Mouse (Mus musculus): ENCODE data around the gene Mgat5b. TPM values are rescaled to one million over a fixed set of nuclear protein-coding genes. Genes with fewer than 3 reads are reported as not detected.

Mgat5b gene
- total and polyA plus RNA-seq, 2 experiments from 2014 or later = 25.0 to 133 TPM

GRCm38 (mm10) chr11:116881440-116881839, 37.2 kb upstream of the Mgat5b start:
- no peaks in the 10 kb centered on the region for H3K27me3 ChIP-seq (ENCODE audit: insufficient read depth, low read length)
- no peak overlapping the region for H3K9ac ChIP-seq (replicated peaks; ENCODE audit: low read length)
- 58% methylated on average over 5 of the region's 5 CpGs for WGBS
- H3K4me3 ChIP-seq (ENCODE audit: low read length) = no peak overlapping the region
- 0 out of 2 replicates have a peak, but pooled peaks cover 4% of the 10 kb centered on the region for H3K4me1 ChIP-seq (ENCODE audit: insufficient read depth, low read length)
- no peak for TF ChIP-seq CTCF (IDR thresholded peaks at IDR 0.05; ENCODE audit: low read depth)
- no peak overlapping the region for H3K4me2 ChIP-seq (ENCODE audit: low read depth, low read length)
- H3K36me3 ChIP-seq (ENCODE audit: insufficient read depth, low read length) = no peaks in the 10 kb centered on the region
- ATAC-seq (no peak), DNase-seq (ENCODE audit: low spot score) (no peak)
- H3K9me3 ChIP-seq (ENCODE audit: low read length) = no peaks in the 10 kb centered on the region
- no peak overlapping the region for H3K27ac ChIP-seq

- Histone ChIP-seq H3K4me3 (ENCODE audit: low read length) (no peak overlapping the region), H3K36me3 (ENCODE audit: insufficient read depth, low read length) (no peaks in the 10 kb centered on the region), H3K27ac (no peak overlapping the region), H3K9me3 (ENCODE audit: low read length) (no peaks in the 10 kb centered on the region), H3K9ac (replicated peaks; ENCODE audit: low read length) (no peak overlapping the region), H3K4me2 (ENCODE audit: low read depth, low read length) (no peak overlapping the region), H3K4me1 (ENCODE audit: insufficient read depth, low read length) (0 out of 2 replicates have a peak, but pooled peaks cover 4% of the 10 kb centered on the region), H3K27me3 (ENCODE audit: insufficient read depth, low read length) (no peaks in the 10 kb centered on the region)
- ATAC-seq (no peak), DNase-seq (ENCODE audit: low spot score) (no peak)
- no peak for TF ChIP-seq CTCF (IDR thresholded peaks at IDR 0.05; ENCODE audit: low read depth)
- 75% methylated on average over 10 of the region's 10 CpGs for WGBS
These were observed 36.2 kb upstream of the Mgat5b start for GRCm38 (mm10) chr11:116882446-116882845.

DNA sequence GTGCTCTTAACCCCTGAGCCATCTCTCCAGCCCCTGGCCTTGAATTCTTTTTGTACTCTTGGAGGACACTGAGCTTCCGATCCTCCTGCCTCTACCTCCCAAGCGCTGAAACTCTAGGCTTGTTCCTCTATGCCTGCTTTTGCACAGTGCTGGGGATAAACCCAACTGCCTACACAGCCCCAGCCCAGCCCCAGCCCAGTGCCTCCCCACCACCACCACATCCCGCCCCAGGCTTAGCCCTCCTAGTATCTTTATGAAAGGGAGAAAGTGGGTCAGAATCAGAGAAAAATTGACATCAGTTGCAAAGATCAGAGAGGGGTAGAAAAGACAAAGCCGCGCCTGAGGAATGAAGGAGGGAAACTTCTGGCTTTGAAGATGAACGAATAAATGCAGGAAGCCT, 34.6 kb upstream of the Mgat5b start:
- no peak overlapping the region for H3K4me3 ChIP-seq (ENCODE audit: low read length)
- no peaks in the 10 kb centered on the region for H3K36me3 ChIP-seq (ENCODE audit: insufficient read depth, low read length)
- H3K27me3 ChIP-seq (ENCODE audit: insufficient read depth, low read length) = no peaks in the 10 kb centered on the region
- H3K9ac ChIP-seq (replicated peaks; ENCODE audit: low read length) = no peak overlapping the region
- WGBS = 86% methylated on average over 6 of the region's 6 CpGs
- no peak for ATAC-seq
- H3K4me1 ChIP-seq (ENCODE audit: insufficient read depth, low read length) = 0 out of 2 replicates have a peak, but pooled peaks cover 4% of the 10 kb centered on the region
- H3K27ac ChIP-seq = no peak overlapping the region
- DNase-seq (ENCODE audit: low spot score) = no peak
- no peak for TF ChIP-seq CTCF (IDR thresholded peaks at IDR 0.05; ENCODE audit: low read depth)
- no peak overlapping the region for H3K4me2 ChIP-seq (ENCODE audit: low read depth, low read length)
- no peaks in the 10 kb centered on the region for H3K9me3 ChIP-seq (ENCODE audit: low read length)

DNA sequence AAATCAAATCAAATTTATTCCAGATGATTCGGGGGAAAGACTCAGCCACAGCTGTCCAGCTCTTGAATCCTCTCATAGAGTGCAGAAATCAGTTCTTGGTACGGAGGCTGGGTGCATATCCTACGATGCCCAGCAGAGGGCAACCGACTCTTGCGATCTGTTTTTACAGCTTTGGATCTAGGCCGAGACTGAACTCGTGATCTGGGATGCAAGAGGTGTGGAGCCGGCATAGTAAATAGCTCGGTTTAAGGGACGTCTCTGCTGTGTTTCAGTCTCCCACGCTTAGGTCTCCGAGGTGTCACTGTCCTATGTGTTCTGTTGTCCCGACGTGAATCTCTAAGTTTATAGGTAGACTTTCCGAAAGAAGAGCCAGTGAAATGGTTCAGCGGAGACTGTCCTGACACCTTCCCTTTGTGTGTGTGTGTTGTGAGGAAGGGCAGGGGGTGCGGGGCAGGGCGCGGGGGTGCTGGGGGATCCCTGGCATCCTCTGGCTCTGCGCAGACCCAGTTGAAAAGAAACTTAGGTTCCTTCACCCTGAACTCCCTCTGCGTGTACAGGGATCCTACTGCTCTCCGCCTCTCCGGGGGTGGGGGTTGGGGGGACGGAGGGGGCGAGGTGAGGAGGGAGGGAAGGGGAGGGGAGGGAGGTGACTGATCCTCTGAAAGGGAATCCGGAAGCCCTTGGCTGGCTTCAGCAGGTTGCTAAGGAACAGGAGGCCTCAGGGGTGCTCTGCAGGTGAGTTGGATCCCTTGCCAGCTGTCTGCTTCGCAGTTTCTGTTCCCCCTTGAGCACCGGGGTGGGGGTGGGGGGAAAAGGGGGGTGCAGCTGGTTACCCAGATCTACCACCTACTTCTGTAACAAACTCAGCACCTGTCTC, 33.1 kb upstream of the Mgat5b start:
- Histone ChIP-seq H3K4me3 (ENCODE audit: low read length) (peak overlapping the region; percentile 27), H3K4me2 (ENCODE audit: low read depth, low read length) (peak overlapping the region; percentile 60), H3K9me3 (ENCODE audit: low read length) (no peaks in the 10 kb centered on the region), H3K36me3 (ENCODE audit: insufficient read depth, low read length) (no peaks in the 10 kb centered on the region), H3K4me1 (ENCODE audit: insufficient read depth, low read length) (0 out of 2 replicates have a peak, but pooled peaks cover 4% of the 10 kb centered on the region), H3K27ac (no peak overlapping the region), H3K9ac (replicated peaks; ENCODE audit: low read length) (no peak overlapping the region; the same call in 1 of the 2 replicates), H3K27me3 (ENCODE audit: insufficient read depth, low read length) (no peaks in the 10 kb centered on the region)
- peak; percentile 96 for TF ChIP-seq CTCF (IDR thresholded peaks at IDR 0.05; ENCODE audit: low read depth)
- peak; percentile 96 for DNase-seq (ENCODE audit: low spot score)
- 6% methylated on average over 27 of the region's 28 CpGs for WGBS
- peak; percentile 65 for ATAC-seq

GRCm38 (mm10) chr11:116887136-116887535, 31.5 kb upstream of the Mgat5b start:
- DNase-seq (ENCODE audit: low spot score) (no peak), ATAC-seq (no peak)
- Histone ChIP-seq H3K4me1 (ENCODE audit: insufficient read depth, low read length) (0 out of 2 replicates have a peak, but pooled peaks cover 4% of the 10 kb centered on the region), H3K27ac (no peak overlapping the region), H3K36me3 (ENCODE audit: insufficient read depth, low read length) (no peaks in the 10 kb centered on the region), H3K9me3 (ENCODE audit: low read length) (no peaks in the 10 kb centered on the region), H3K27me3 (ENCODE audit: insufficient read depth, low read length) (no peaks in the 10 kb centered on the region), H3K9ac (replicated peaks; ENCODE audit: low read length) (no peak overlapping the region), H3K4me2 (ENCODE audit: low read depth, low read length) (no peak overlapping the region), H3K4me3 (ENCODE audit: low read length) (no peak overlapping the region)
- TF ChIP-seq CTCF (IDR thresholded peaks at IDR 0.05; ENCODE audit: low read depth) = no peak
- WGBS = 67% methylated on average over 5 of the region's 5 CpGs

GRCm38 (mm10) chr11:116893532-116894442, 24.9 kb upstream of the Mgat5b start:
- no peaks in the 10 kb centered on the region for H3K36me3 ChIP-seq (ENCODE audit: insufficient read depth, low read length)
- peak; percentile 17 for TF ChIP-seq CTCF (IDR thresholded peaks at IDR 0.05; ENCODE audit: low read depth)
- H3K9ac ChIP-seq (replicated peaks; ENCODE audit: low read length) = no peak overlapping the region
- no peaks in the 10 kb centered on the region for H3K9me3 ChIP-seq (ENCODE audit: low read length)
- no peak overlapping the region for H3K4me3 ChIP-seq (ENCODE audit: low read length)
- no peak overlapping the region for H3K27ac ChIP-seq
- no peak overlapping the region for H3K4me2 ChIP-seq (ENCODE audit: low read depth, low read length)
- H3K4me1 ChIP-seq (ENCODE audit: insufficient read depth, low read length) = no peaks in the 10 kb centered on the region
- 64% methylated on average over 19 of the region's 19 CpGs for WGBS
- no peak for ATAC-seq
- no peaks in the 10 kb centered on the region for H3K27me3 ChIP-seq (ENCODE audit: insufficient read depth, low read length)
- DNase-seq (ENCODE audit: low spot score) = peak; percentile 54

Measured in hindbrain, postnatal 0 days (tissue).